Mouse (Mus musculus) bone marrow macrophage, adult 2 months (primary cell): ENCODE measurements at regions not wholly inside any gene's neighbourhood (a gene's known extent, or its start where the extent isn't known, plus 50 kb on each side); places are given as distances from the start of the nearest gene placed in this dataset.
"Not testable (repeated sequence)": the region's sequence is repeated elsewhere in the genome, so short reads cannot be mapped to it uniquely, and the experiment has no call there.

Source experiments
- H3K27ac ChIP-seq: 2 replicates; pipeline ENCODE4 v1.5.1; 2012; ENCODE audit warnings: low read depth, low read length; ENCODE audit not compliant: insufficient read depth
- H3K4me1 ChIP-seq: 2 replicates; pipeline ENCODE4 v1.6.1; 2012; ENCODE audit warnings: low read length; ENCODE audit not compliant: control insufficient read depth, insufficient read depth
- H3K4me3 ChIP-seq: 2 replicates; pipeline ENCODE4 v1.5.1; 2012; ENCODE audit warnings: mild to moderate bottlenecking, low read length, moderate library complexity; ENCODE audit not compliant: insufficient read depth
- CTCF ChIP-seq: IDR thresholded peaks from 2 replicates; pipeline ENCODE4 v1.5.1; 2012; ENCODE audit warnings: low read depth, mild to moderate bottlenecking, low read length, moderate library complexity
- POLR2A ChIP-seq: IDR thresholded peaks from 2 replicates; pipeline ENCODE4 v1.6.1; 2012; ENCODE audit warnings: mild to moderate bottlenecking, low read depth, low read length, borderline replicate concordance

GRCm38 (mm10) chr17:13581214-13581920 is 179.0 kb upstream of the Afdn start:
- H3K4me1 ChIP-seq, result no peaks in the 10 kb centered on the region
- no peak for TF ChIP-seq POLR2A
- no peak for TF ChIP-seq CTCF
- H3K27ac ChIP-seq, result no peak overlapping the region
- H3K4me3 ChIP-seq, result no peak overlapping the region

DNA sequence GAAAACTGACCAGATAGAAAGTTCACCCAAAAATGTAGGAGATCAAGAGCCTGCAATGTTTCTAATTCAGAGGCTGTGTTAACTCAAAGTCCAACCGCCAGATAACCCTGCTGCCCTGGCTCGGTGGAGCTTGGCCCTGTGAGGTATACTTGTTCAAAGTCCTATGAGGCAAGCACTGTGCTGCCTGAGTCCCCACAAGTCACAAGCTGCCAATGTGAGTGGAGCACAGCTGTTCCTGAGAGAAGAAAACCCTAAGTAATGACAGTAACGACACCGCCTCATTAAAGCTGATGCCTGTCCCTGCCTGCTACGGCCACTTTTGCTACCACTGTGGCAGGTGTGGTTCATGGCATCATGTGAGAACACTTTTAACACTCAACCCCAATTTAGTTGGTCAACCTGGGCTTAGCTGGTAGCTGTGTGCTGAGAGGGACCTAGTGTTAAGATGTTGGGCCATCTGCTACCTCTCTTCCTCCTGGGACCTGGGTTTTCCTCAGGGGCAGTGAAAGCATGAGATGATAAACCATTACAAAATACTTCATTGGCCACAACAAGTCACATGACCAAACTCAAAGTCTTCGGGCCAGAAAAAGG is 178.2 kb upstream of the Afdn start:
- H3K4me3 ChIP-seq, result no peak overlapping the region
- H3K4me1 ChIP-seq, result no peaks in the 10 kb centered on the region
- TF ChIP-seq CTCF (no peak), POLR2A (no peak)
- H3K27ac ChIP-seq, result no peak overlapping the region

GRCm38 (mm10) chr17:13583475-13584233 is 176.7 kb upstream of the Afdn start:
- TF ChIP-seq POLR2A, result no peak
- no peak for TF ChIP-seq CTCF
- H3K27ac ChIP-seq, result no peak overlapping the region
- no peak overlapping the region for H3K4me3 ChIP-seq
- H3K4me1 ChIP-seq, result no peaks in the 10 kb centered on the region

- H3K27ac ChIP-seq, result no peak overlapping the region
- H3K4me3 ChIP-seq, result no peak overlapping the region
- TF ChIP-seq CTCF, result no peak
- TF ChIP-seq POLR2A, result no peak
- no peaks in the 10 kb centered on the region for H3K4me1 ChIP-seq
These were observed 175.9 kb upstream of the Afdn start for GRCm38 (mm10) chr17:13584394-13584793.

GRCm38 (mm10) chr17:13590240-13590837 is 170.0 kb upstream of the Afdn start:
- not testable (repeated sequence) for H3K27ac ChIP-seq, H3K4me3 ChIP-seq, H3K4me1 ChIP-seq
